Mouse (Mus musculus): Measurements from ENCODE around the gene Cit. TPM values are rescaled to one million over a fixed set of nuclear protein-coding genes. Genes with fewer than 3 reads are reported as not detected.

Cit gene
- polyA plus RNA-seq, 1 experiment from 2014 or later: 16.8 TPM

GRCm38 (mm10) chr5:115847166-115847565 lies 2.1 kb downstream of the Cit start:
- Histone ChIP-seq H3K4me2 (ENCODE audit: low read depth, low read length) (no peak overlapping the region), H3K27ac (replicated peaks; ENCODE audit: low read depth, low read length) (no peak overlapping the region), H3K9ac (ENCODE audit: low read depth, low read length) (no peak overlapping the region), H3K4me1 (ENCODE audit: control insufficient read depth, insufficient read depth, low read length) (peaks cover 13% of the 10 kb centered on the region), H3K27me3 (replicated peaks; ENCODE audit: control insufficient read depth, insufficient read depth, low read length) (no peaks in the 10 kb centered on the region), H3K36me3 (ENCODE audit: control insufficient read depth, insufficient read depth, low read length) (0 out of 2 replicates have a peak, but pooled peaks cover 9% of the 10 kb centered on the region), H3K9me3 (ENCODE audit: control insufficient read depth, low read length) (no peaks in the 10 kb centered on the region), H3K4me3 (ENCODE audit: low read depth, low read length) (no peak overlapping the region)
- ATAC-seq (ENCODE audit: low read depth): no peak
- DNase-seq (ENCODE audit: low spot score): no peak
- 86% methylated on average over 8 of the region's 8 CpGs for WGBS

GRCm38 (mm10) chr5:115848463-115848862 lies 3.4 kb downstream of the Cit start:
- Histone ChIP-seq H3K27ac (replicated peaks; ENCODE audit: low read depth, low read length) (no peak overlapping the region), H3K36me3 (ENCODE audit: control insufficient read depth, insufficient read depth, low read length) (0 out of 2 replicates have a peak, but pooled peaks cover 19% of the 10 kb centered on the region)
- no peak for ATAC-seq (ENCODE audit: low read depth)

GRCm38 (mm10) chr5:115849263-115849829 lies 4.3 kb downstream of the Cit start:
- DNase-seq (ENCODE audit: low spot score) (no peak), ATAC-seq (ENCODE audit: low read depth) (no peak)
- no peak overlapping the region for H3K4me3 ChIP-seq (ENCODE audit: low read depth, low read length)
- H3K4me2 ChIP-seq (ENCODE audit: low read depth, low read length): no peak overlapping the region
- no peak overlapping the region for H3K9ac ChIP-seq (ENCODE audit: low read depth, low read length)
- no peaks in the 10 kb centered on the region for H3K27me3 ChIP-seq (replicated peaks; ENCODE audit: control insufficient read depth, insufficient read depth, low read length)
- H3K9me3 ChIP-seq (ENCODE audit: control insufficient read depth, low read length): no peaks in the 10 kb centered on the region
- 90% methylated on average over 12 of the region's 12 CpGs for WGBS
- H3K27ac ChIP-seq (replicated peaks; ENCODE audit: low read depth, low read length): no peak overlapping the region
- H3K4me1 ChIP-seq (ENCODE audit: control insufficient read depth, insufficient read depth, low read length): peaks cover 11% of the 10 kb centered on the region
- 0 out of 2 replicates have a peak, but pooled peaks cover 25% of the 10 kb centered on the region for H3K36me3 ChIP-seq (ENCODE audit: control insufficient read depth, insufficient read depth, low read length)

More at GRCm38 (mm10) chr5:115848463-115848862, 3.4 kb downstream of the Cit start:
- 89% methylated on average over 7 of the region's 7 CpGs for WGBS
- peaks cover 13% of the 10 kb centered on the region for H3K4me1 ChIP-seq (ENCODE audit: control insufficient read depth, insufficient read depth, low read length)
- DNase-seq (ENCODE audit: low spot score): no peak
- H3K4me3 ChIP-seq (ENCODE audit: low read depth, low read length): no peak overlapping the region
- H3K9me3 ChIP-seq (ENCODE audit: control insufficient read depth, low read length): no peaks in the 10 kb centered on the region
- no peaks in the 10 kb centered on the region for H3K27me3 ChIP-seq (replicated peaks; ENCODE audit: control insufficient read depth, insufficient read depth, low read length)
- H3K4me2 ChIP-seq (ENCODE audit: low read depth, low read length): no peak overlapping the region
- no peak overlapping the region for H3K9ac ChIP-seq (ENCODE audit: low read depth, low read length)

- no peak overlapping the region for H3K4me2 ChIP-seq (ENCODE audit: low read depth, low read length)
- H3K36me3 ChIP-seq (ENCODE audit: control insufficient read depth, insufficient read depth, low read length): 0 out of 2 replicates have a peak, but pooled peaks cover 25% of the 10 kb centered on the region
- H3K4me1 ChIP-seq (ENCODE audit: control insufficient read depth, insufficient read depth, low read length): peaks cover 7% of the 10 kb centered on the region
- 78% methylated on average over 17 of the region's 17 CpGs for WGBS
- H3K27me3 ChIP-seq (replicated peaks; ENCODE audit: control insufficient read depth, insufficient read depth, low read length): no peaks in the 10 kb centered on the region
- no peak overlapping the region for H3K9ac ChIP-seq (ENCODE audit: low read depth, low read length)
- ATAC-seq (ENCODE audit: low read depth): no peak
- no peaks in the 10 kb centered on the region for H3K9me3 ChIP-seq (ENCODE audit: control insufficient read depth, low read length)
- DNase-seq (ENCODE audit: low spot score): peak; percentile 41
- H3K27ac ChIP-seq (replicated peaks; ENCODE audit: low read depth, low read length): no peak overlapping the region
- no peak overlapping the region for H3K4me3 ChIP-seq (ENCODE audit: low read depth, low read length)
These were observed 5.4 kb downstream of the Cit start for GRCm38 (mm10) chr5:115850250-115851028.

GRCm38 (mm10) chr5:115851029-115851365 lies 5.9 kb downstream of the Cit start:
- Histone ChIP-seq H3K4me3 (ENCODE audit: low read depth, low read length) (no peak overlapping the region), H3K27me3 (replicated peaks; ENCODE audit: control insufficient read depth, insufficient read depth, low read length) (no peaks in the 10 kb centered on the region), H3K9ac (ENCODE audit: low read depth, low read length) (no peak overlapping the region), H3K27ac (replicated peaks; ENCODE audit: low read depth, low read length) (no peak overlapping the region), H3K36me3 (ENCODE audit: control insufficient read depth, insufficient read depth, low read length) (0 out of 2 replicates have a peak, but pooled peaks cover 25% of the 10 kb centered on the region), H3K9me3 (ENCODE audit: control insufficient read depth, low read length) (no peaks in the 10 kb centered on the region), H3K4me2 (ENCODE audit: low read depth, low read length) (no peak overlapping the region), H3K4me1 (ENCODE audit: control insufficient read depth, insufficient read depth, low read length) (peaks cover 2% of the 10 kb centered on the region)
- no peak for ATAC-seq (ENCODE audit: low read depth)
- no peak for DNase-seq (ENCODE audit: low spot score)
- 84% methylated on average over 13 of the region's 13 CpGs for WGBS

- H3K9me3 ChIP-seq (ENCODE audit: control insufficient read depth, low read length): no peaks in the 10 kb centered on the region
- H3K36me3 ChIP-seq (ENCODE audit: control insufficient read depth, insufficient read depth, low read length): 0 out of 2 replicates have a peak, but pooled peaks cover 32% of the 10 kb centered on the region
- ATAC-seq (ENCODE audit: low read depth): no peak
- H3K27me3 ChIP-seq (replicated peaks; ENCODE audit: control insufficient read depth, insufficient read depth, low read length): no peaks in the 10 kb centered on the region
- no peak overlapping the region for H3K9ac ChIP-seq (ENCODE audit: low read depth, low read length)
- no peak for DNase-seq (ENCODE audit: low spot score)
- H3K27ac ChIP-seq (replicated peaks; ENCODE audit: low read depth, low read length): no peak overlapping the region
- no peak overlapping the region for H3K4me3 ChIP-seq (ENCODE audit: low read depth, low read length)
- 82% methylated on average over 4 of the region's 4 CpGs for WGBS
- no peaks in the 10 kb centered on the region for H3K4me1 ChIP-seq (ENCODE audit: control insufficient read depth, insufficient read depth, low read length)
- H3K4me2 ChIP-seq (ENCODE audit: low read depth, low read length): no peak overlapping the region
These were observed 7.4 kb downstream of the Cit start for GRCm38 (mm10) chr5:115852431-115852830.

GRCm38 (mm10) chr5:115853691-115854090 lies 8.6 kb downstream of the Cit start:
- 0 out of 2 replicates have a peak, but pooled peaks cover 29% of the 10 kb centered on the region for H3K36me3 ChIP-seq (ENCODE audit: control insufficient read depth, insufficient read depth, low read length)
- H3K27ac ChIP-seq (replicated peaks; ENCODE audit: low read depth, low read length): no peak overlapping the region
- no peak overlapping the region for H3K9ac ChIP-seq (ENCODE audit: low read depth, low read length)
- H3K4me2 ChIP-seq (ENCODE audit: low read depth, low read length): no peak overlapping the region
- no peak overlapping the region for H3K4me3 ChIP-seq (ENCODE audit: low read depth, low read length)
- no peaks in the 10 kb centered on the region for H3K27me3 ChIP-seq (replicated peaks; ENCODE audit: control insufficient read depth, insufficient read depth, low read length)
- DNase-seq (ENCODE audit: low spot score): no peak
- no peak for ATAC-seq (ENCODE audit: low read depth)
- no peaks in the 10 kb centered on the region for H3K9me3 ChIP-seq (ENCODE audit: control insufficient read depth, low read length)
- no peaks in the 10 kb centered on the region for H3K4me1 ChIP-seq (ENCODE audit: control insufficient read depth, insufficient read depth, low read length)
- 93% methylated on average over 9 of the region's 9 CpGs for WGBS

- DNase-seq (ENCODE audit: low spot score): no peak
- Histone ChIP-seq H3K4me3 (ENCODE audit: low read depth, low read length) (no peak overlapping the region), H3K27me3 (replicated peaks; ENCODE audit: control insufficient read depth, insufficient read depth, low read length) (no peaks in the 10 kb centered on the region), H3K27ac (replicated peaks; ENCODE audit: low read depth, low read length) (no peak overlapping the region), H3K9ac (ENCODE audit: low read depth, low read length) (no peak overlapping the region), H3K36me3 (ENCODE audit: control insufficient read depth, insufficient read depth, low read length) (0 out of 2 replicates have a peak, but pooled peaks cover 29% of the 10 kb centered on the region), H3K4me2 (ENCODE audit: low read depth, low read length) (no peak overlapping the region), H3K4me1 (ENCODE audit: control insufficient read depth, insufficient read depth, low read length) (no peaks in the 10 kb centered on the region), H3K9me3 (ENCODE audit: control insufficient read depth, low read length) (no peaks in the 10 kb centered on the region)
- ATAC-seq (ENCODE audit: low read depth): peak; percentile 55; the same call in 1 of the 2 replicates
- 85% methylated on average over 11 of the region's 12 CpGs for WGBS
These were observed 9.3 kb downstream of the Cit start for GRCm38 (mm10) chr5:115854370-115854769.

Data from embryonic facial prominence, embryonic 14.5 days (tissue).